Mouse (Mus musculus) heart, adult 2 months (tissue): ENCODE results near the gene Nhlh1. TPM values are rescaled to one million over a fixed set of nuclear protein-coding genes. Genes with fewer than 3 reads are reported as not detected.

Experiments
- DNase-seq, 2 experiments: peaks; one replicate each; pipeline ENCODE4 v3.0.0; 2021
- H3K27ac ChIP-seq: fragments of 200-600 bp; 2 replicates; pipeline ENCODE4 v1.8.1; 2022
- H3K27me3 ChIP-seq: fragments of 200-500 bp; 2 replicates; pipeline ENCODE4 v1.6.1; 2012; ENCODE audit warnings: mild to moderate bottlenecking, low read length, inconsistent platforms, mixed read lengths; ENCODE audit not compliant: control insufficient read depth, insufficient read depth
- H3K36me3 ChIP-seq: fragments of 200-500 bp; 2 replicates; pipeline ENCODE4 v1.6.1; 2012; ENCODE audit warnings: low read length, inconsistent platforms; ENCODE audit not compliant: control insufficient read depth, insufficient read depth
- H3K4me1 ChIP-seq: fragments of 200-500 bp; 2 replicates; pipeline ENCODE4 v1.6.1; 2011; ENCODE audit warnings: low read length; ENCODE audit not compliant: control insufficient read depth, insufficient read depth
- H3K4me3 ChIP-seq: fragments of 200-600 bp; 2 replicates; pipeline ENCODE4 v1.8.1; 2022
- H3K79me2 ChIP-seq: fragments of 200-500 bp; replicated peaks from 2 replicates; pipeline ENCODE4 v1.6.1; 2012; ENCODE audit warnings: mild to moderate bottlenecking, inconsistent platforms, low read length, moderate library complexity, mixed read lengths; ENCODE audit not compliant: control insufficient read depth, insufficient read depth
- H3K9ac ChIP-seq: fragments of 200-500 bp; 2 replicates; pipeline ENCODE4 v1.6.1; 2012; ENCODE audit warnings: low read depth, mild to moderate bottlenecking, control low read depth, inconsistent platforms, low read length, mixed read lengths
- CTCF ChIP-seq: fragments of 200-600 bp; IDR thresholded peaks from 2 replicates; pipeline ENCODE4 v1.8.1; 2022; ENCODE audit warnings: antibody characterized with exemption, mild to moderate bottlenecking, moderate library complexity
- EP300 ChIP-seq: fragments of 200-500 bp; IDR thresholded peaks from 2 replicates; pipeline ENCODE4 v1.6.1; 2011; ENCODE audit warnings: low read depth, low read length, control low read depth; ENCODE audit not compliant: insufficient read depth
- POLR2A ChIP-seq: fragments of 200-500 bp; IDR thresholded peaks from 2 replicates; pipeline ENCODE4 v1.6.1; 2011; ENCODE audit warnings: mild to moderate bottlenecking, low read depth, low read length, control low read depth; ENCODE audit not compliant: insufficient read depth
- WGBS: fragments of 180-500 bp; shearing (Covaris S2); methylation state at CpG from one replicate; pipeline ENCODE4 v1.1.7; 2018; 5-methylcytosine and 5-hydroxymethylcytosine counted together
- intact Hi-C: fragments of 180-260 bp; cut with DNase I; formaldehyde crosslinking; loops from one replicate; pipeline ENCODE4 v1.15.1; 2025
- polyA plus RNA-seq: library from polyadenylated mRNA; depleted of rRNA; stranded (reverse); fragments of >200 nt; gene quantifications from 2 replicates; pipeline ENCODE4 v1.2.3, GENCODE M21; 2012
- total RNA-seq, 2 experiments: library from RNA; stranded (reverse); gene quantifications; 2 replicates each; pipeline ENCODE4 v1.2.3; 2021

The Nhlh1 gene
- total and polyA plus RNA-seq, 3 experiments, result not detected

DNA sequence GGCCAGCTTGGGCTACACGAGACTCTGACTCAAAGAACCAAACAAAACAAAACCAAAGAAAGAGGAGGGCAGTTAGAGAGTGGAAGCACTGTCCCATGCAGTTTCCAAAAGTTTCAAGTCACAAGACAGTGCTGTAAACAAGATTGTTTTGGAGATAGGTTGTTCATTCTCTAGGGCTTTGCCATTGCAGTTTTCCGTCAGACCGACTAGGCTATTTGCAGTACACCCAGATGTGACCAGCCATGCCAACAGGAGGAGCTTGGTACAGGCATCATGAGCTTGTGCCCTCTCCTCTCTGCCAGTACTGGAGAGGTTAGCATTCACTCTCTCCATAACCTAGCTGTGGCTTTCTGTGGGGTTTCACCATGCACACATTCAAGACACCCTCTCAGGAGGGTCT lies 36.1 kb upstream of the Nhlh1 start:
- TF ChIP-seq POLR2A (no peak), EP300 (no peak), CTCF (no peak)
- peak in 1 of 2 experiments; percentile 18 for DNase-seq
- intact Hi-C loops, result no loop called here
- Histone ChIP-seq H3K27ac (peak overlapping the region; percentile 39), H3K4me1 (no peaks in the 10 kb centered on the region), H3K36me3 (peaks cover 28% of the 10 kb centered on the region), H3K27me3 (no peaks in the 10 kb centered on the region), H3K79me2 (no peaks in the 10 kb centered on the region; the same call in 1 of the 2 replicates), H3K9ac (no peak overlapping the region), H3K4me3 (no peak overlapping the region)
- WGBS, result 41% methylated on average over 3 of the region's 3 CpGs

DNA sequence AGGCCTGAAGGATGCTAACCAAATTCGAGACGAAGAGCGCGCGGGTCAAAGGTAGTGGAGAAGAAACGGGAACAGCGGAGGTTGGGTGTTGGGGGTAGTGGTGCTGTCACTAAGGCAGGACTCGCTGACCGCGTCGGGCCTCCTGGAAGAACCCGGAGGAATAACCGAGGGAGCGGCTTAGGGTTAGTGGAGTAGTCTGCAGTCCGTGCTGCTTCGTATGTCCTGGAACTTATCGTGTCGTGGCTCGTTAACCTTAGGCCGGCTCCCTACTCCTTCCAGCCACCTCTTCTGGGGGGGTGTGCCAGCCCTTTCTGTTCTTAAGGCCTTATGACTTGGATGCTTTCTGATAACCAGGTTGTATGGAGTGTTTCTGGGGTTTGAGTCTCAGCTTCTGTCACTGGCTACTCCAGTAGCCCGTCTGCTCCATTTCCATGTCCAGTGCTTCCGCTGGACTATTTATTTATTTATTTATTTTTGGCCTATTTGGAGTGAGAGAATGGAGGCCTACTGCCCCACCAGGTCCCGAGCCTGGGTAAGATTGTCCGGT lies 25.6 kb upstream of the Nhlh1 start:
- peak overlapping the region; percentile 76 for H3K9ac ChIP-seq
- peak overlapping the region; percentile 93 for H3K27ac ChIP-seq
- no peaks in the 10 kb centered on the region for H3K27me3 ChIP-seq
- intact Hi-C loops, result loop anchor here (2.0 kb wide), 1 partner anchor 294 kb away; the partner anchor contains the start of gene Pigm
- DNase-seq, result no peak
- TF ChIP-seq POLR2A (no peak), EP300 (no peak; the same call in 1 of the 2 replicates), CTCF (no peak)
- H3K4me1 ChIP-seq, result peaks cover 6% of the 10 kb centered on the region
- peaks cover 16% of the 10 kb centered on the region for H3K36me3 ChIP-seq
- WGBS, result under 1% methylated on average over 24 of the region's 24 CpGs
- peak overlapping the region; percentile 91 for H3K4me3 ChIP-seq
- H3K79me2 ChIP-seq, result peaks cover 11% of the 10 kb centered on the region

GRCm38 (mm10) chr1:172082101-172082898 lies 24.9 kb upstream of the Nhlh1 start, which contains the start of the genes Copa and Ncstn:
Copa (plus strand) TSS chr1:172082529.
Ncstn (minus strand) TSS chr1:172082795.
- 0% methylated on average over 40 of the region's 40 CpGs for WGBS
- peak; percentile 92 to 95 for DNase-seq
- peaks cover 6% of the 10 kb centered on the region for H3K4me1 ChIP-seq
- H3K9ac ChIP-seq, result peak within 1 kb of the TSS; percentile 90
- intact Hi-C loops, result loop anchor here (2.0 kb wide), 1 partner anchor 295 kb away; the partner anchor contains the start of gene Pigm
- H3K36me3 ChIP-seq, result peaks cover 16% of the 10 kb centered on the region
- H3K79me2 ChIP-seq, result peaks cover 11% of the 10 kb centered on the region
- peak within 1 kb of the TSS; percentile 91 for H3K4me3 ChIP-seq
- peak within 1 kb of the TSS; percentile 93 for H3K27ac ChIP-seq
- no peaks in the 10 kb centered on the region for H3K27me3 ChIP-seq
- TF ChIP-seq EP300 (peak; percentile 69), POLR2A (peak; percentile 80), CTCF (peak; percentile 51)

- Histone ChIP-seq H3K36me3 (peaks cover 14% of the 10 kb centered on the region), H3K4me3 (no peak overlapping the region), H3K27ac (no peak overlapping the region), H3K4me1 (no peaks in the 10 kb centered on the region; the same call in 1 of the 2 replicates), H3K79me2 (peaks cover 5% of the 10 kb centered on the region), H3K9ac (no peak overlapping the region), H3K27me3 (no peaks in the 10 kb centered on the region)
- intact Hi-C loops, result no loop called here
- 27% methylated on average over 5 of the region's 5 CpGs for WGBS
- no peak for DNase-seq
- TF ChIP-seq CTCF, result no peak
- TF ChIP-seq POLR2A, result no peak
Observed at GRCm38 (mm10) chr1:172077981-172078380, 20.6 kb upstream of the Nhlh1 start.

- H3K4me1 ChIP-seq, result no peaks in the 10 kb centered on the region
- intact Hi-C loops, result no loop called here
- no peak for TF ChIP-seq POLR2A
- no peak for TF ChIP-seq EP300
- H3K79me2 ChIP-seq, result no peaks in the 10 kb centered on the region
- no peak overlapping the region for H3K27ac ChIP-seq
- H3K9ac ChIP-seq, result no peak overlapping the region
- 95% methylated on average over 7 of the region's 7 CpGs for WGBS
- H3K36me3 ChIP-seq, result no peaks in the 10 kb centered on the region; the same call in 1 of the 2 replicates
- DNase-seq, result no peak
- H3K4me3 ChIP-seq, result no peak overlapping the region
- H3K27me3 ChIP-seq, result no peaks in the 10 kb centered on the region
Observed at GRCm38 (mm10) chr1:172072604-172073003, 15.2 kb upstream of the Nhlh1 start.

- Histone ChIP-seq H3K4me3 (no peak overlapping the region), H3K9ac (no peak overlapping the region), H3K79me2 (no peaks in the 10 kb centered on the region), H3K36me3 (no peaks in the 10 kb centered on the region), H3K27me3 (no peaks in the 10 kb centered on the region), H3K27ac (no peak overlapping the region), H3K4me1 (no peaks in the 10 kb centered on the region)
- no peak for DNase-seq
- WGBS, result 76% methylated on average over 4 of the region's 4 CpGs
- intact Hi-C loops, result no loop called here
- no peak for TF ChIP-seq EP300
- TF ChIP-seq CTCF, result no peak
- TF ChIP-seq POLR2A, result no peak
Observed at GRCm38 (mm10) chr1:172071556-172071955, 14.2 kb upstream of the Nhlh1 start.
